Mouse (Mus musculus): ENCODE measurements at regions not wholly inside any gene's neighbourhood (a gene's known extent, or its start where the extent isn't known, plus 50 kb on each side); places are given as distances from the start of the nearest gene placed in this dataset.

- DNase-seq (ENCODE audit: low spot score) (no peak), ATAC-seq (replicated peaks; ENCODE audit: low FRiP score, low TSS enrichment, low read depth) (no peak)
- H3K9ac ChIP-seq (ENCODE audit: low read length): no peak overlapping the region
- H3K4me3 ChIP-seq (ENCODE audit: low read depth, low read length): no peak overlapping the region
- H3K27me3 ChIP-seq (replicated peaks; ENCODE audit: control insufficient read depth, insufficient read depth, low read length): no peaks in the 10 kb centered on the region
- H3K27ac ChIP-seq (ENCODE audit: low read depth): no peak overlapping the region
- no peak overlapping the region for H3K4me2 ChIP-seq (ENCODE audit: low read length)
- WGBS: 92% methylated on average over 2 of the region's 2 CpGs
- H3K4me1 ChIP-seq (replicated peaks; ENCODE audit: control insufficient read depth, insufficient read depth, low read length): no peaks in the 10 kb centered on the region
- H3K36me3 ChIP-seq (ENCODE audit: control insufficient read depth, insufficient read depth, low read length): no peaks in the 10 kb centered on the region
- no peaks in the 10 kb centered on the region for H3K9me3 ChIP-seq (ENCODE audit: control insufficient read depth, low read length)
These were observed 77.4 kb upstream of the Rnf152 start for GRCm38 (mm10) chr1:105433949-105434348.

- no peak overlapping the region for H3K9ac ChIP-seq (ENCODE audit: low read length)
- no peaks in the 10 kb centered on the region for H3K4me1 ChIP-seq (replicated peaks; ENCODE audit: control insufficient read depth, insufficient read depth, low read length)
- ATAC-seq (replicated peaks; ENCODE audit: low FRiP score, low TSS enrichment, low read depth): no peak
- H3K27ac ChIP-seq (ENCODE audit: low read depth): no peak overlapping the region
- H3K9me3 ChIP-seq (ENCODE audit: control insufficient read depth, low read length): no peaks in the 10 kb centered on the region
- H3K36me3 ChIP-seq (ENCODE audit: control insufficient read depth, insufficient read depth, low read length): no peaks in the 10 kb centered on the region
- H3K27me3 ChIP-seq (replicated peaks; ENCODE audit: control insufficient read depth, insufficient read depth, low read length): no peaks in the 10 kb centered on the region
- H3K4me2 ChIP-seq (ENCODE audit: low read length): no peak overlapping the region
- 67% methylated on average over 2 of the region's 2 CpGs for WGBS
- H3K4me3 ChIP-seq (ENCODE audit: low read depth, low read length): no peak overlapping the region
- DNase-seq (ENCODE audit: low spot score): no peak
These were observed 75.3 kb upstream of the Rnf152 start for GRCm38 (mm10) chr1:105431803-105432202.

GRCm38 (mm10) chr1:105430712-105431111, 74.2 kb upstream of the Rnf152 start:
- no peaks in the 10 kb centered on the region for H3K9me3 ChIP-seq (ENCODE audit: control insufficient read depth, low read length)
- ATAC-seq (replicated peaks; ENCODE audit: low FRiP score, low TSS enrichment, low read depth): no peak

GRCm38 (mm10) chr1:105428165-105428564, 71.7 kb upstream of the Rnf152 start:
- H3K27ac ChIP-seq (ENCODE audit: low read depth): peak overlapping the region; percentile 43; the same call in 1 of the 2 replicates
- no peak overlapping the region for H3K9ac ChIP-seq (ENCODE audit: low read length)
- 56% methylated on average over 1 of the region's 1 CpGs for WGBS
- H3K9me3 ChIP-seq (ENCODE audit: control insufficient read depth, low read length): no peaks in the 10 kb centered on the region
- no peak overlapping the region for H3K4me2 ChIP-seq (ENCODE audit: low read length)
- no peak overlapping the region for H3K4me3 ChIP-seq (ENCODE audit: low read depth, low read length)
- no peaks in the 10 kb centered on the region for H3K4me1 ChIP-seq (replicated peaks; ENCODE audit: control insufficient read depth, insufficient read depth, low read length)
- H3K36me3 ChIP-seq (ENCODE audit: control insufficient read depth, insufficient read depth, low read length): no peaks in the 10 kb centered on the region
- no peak for DNase-seq (ENCODE audit: low spot score)
- ATAC-seq (replicated peaks; ENCODE audit: low FRiP score, low TSS enrichment, low read depth): no peak
- H3K27me3 ChIP-seq (replicated peaks; ENCODE audit: control insufficient read depth, insufficient read depth, low read length): no peaks in the 10 kb centered on the region

More at GRCm38 (mm10) chr1:105430712-105431111, 74.2 kb upstream of the Rnf152 start:
- no peak for DNase-seq (ENCODE audit: low spot score)
- no peak overlapping the region for H3K27ac ChIP-seq (ENCODE audit: low read depth)
- H3K4me1 ChIP-seq (replicated peaks; ENCODE audit: control insufficient read depth, insufficient read depth, low read length): no peaks in the 10 kb centered on the region
- H3K27me3 ChIP-seq (replicated peaks; ENCODE audit: control insufficient read depth, insufficient read depth, low read length): no peaks in the 10 kb centered on the region
- no peaks in the 10 kb centered on the region for H3K36me3 ChIP-seq (ENCODE audit: control insufficient read depth, insufficient read depth, low read length)
- H3K4me2 ChIP-seq (ENCODE audit: low read length): no peak overlapping the region
- H3K4me3 ChIP-seq (ENCODE audit: low read depth, low read length): no peak overlapping the region
- H3K9ac ChIP-seq (ENCODE audit: low read length): no peak overlapping the region
- 88% methylated on average over 4 of the region's 4 CpGs for WGBS

GRCm38 (mm10) chr1:105426086-105426485, 69.6 kb upstream of the Rnf152 start:
- no peak overlapping the region for H3K4me3 ChIP-seq (ENCODE audit: low read depth, low read length)
- H3K9me3 ChIP-seq (ENCODE audit: control insufficient read depth, low read length): no peaks in the 10 kb centered on the region
- DNase-seq (ENCODE audit: low spot score) (no peak), ATAC-seq (replicated peaks; ENCODE audit: low FRiP score, low TSS enrichment, low read depth) (no peak)
- no peaks in the 10 kb centered on the region for H3K36me3 ChIP-seq (ENCODE audit: control insufficient read depth, insufficient read depth, low read length)
- H3K4me2 ChIP-seq (ENCODE audit: low read length): no peak overlapping the region
- WGBS: 58% methylated on average over 4 of the region's 4 CpGs
- H3K27me3 ChIP-seq (replicated peaks; ENCODE audit: control insufficient read depth, insufficient read depth, low read length): no peaks in the 10 kb centered on the region
- H3K27ac ChIP-seq (ENCODE audit: low read depth): no peak overlapping the region
- H3K4me1 ChIP-seq (replicated peaks; ENCODE audit: control insufficient read depth, insufficient read depth, low read length): no peaks in the 10 kb centered on the region
- no peak overlapping the region for H3K9ac ChIP-seq (ENCODE audit: low read length)

GRCm38 (mm10) chr1:105423380-105423779, 66.9 kb upstream of the Rnf152 start:
- H3K27ac ChIP-seq (ENCODE audit: low read depth): no peak overlapping the region
- no peak overlapping the region for H3K4me2 ChIP-seq (ENCODE audit: low read length)
- no peak for ATAC-seq (replicated peaks; ENCODE audit: low FRiP score, low TSS enrichment, low read depth)
- no peak overlapping the region for H3K9ac ChIP-seq (ENCODE audit: low read length)
- no peaks in the 10 kb centered on the region for H3K9me3 ChIP-seq (ENCODE audit: control insufficient read depth, low read length)
- H3K4me3 ChIP-seq (ENCODE audit: low read depth, low read length): no peak overlapping the region
- no peaks in the 10 kb centered on the region for H3K36me3 ChIP-seq (ENCODE audit: control insufficient read depth, insufficient read depth, low read length)
- DNase-seq (ENCODE audit: low spot score): no peak
- H3K4me1 ChIP-seq (replicated peaks; ENCODE audit: control insufficient read depth, insufficient read depth, low read length): no peaks in the 10 kb centered on the region
- WGBS: 25% methylated on average over 2 of the region's 2 CpGs
- no peaks in the 10 kb centered on the region for H3K27me3 ChIP-seq (replicated peaks; ENCODE audit: control insufficient read depth, insufficient read depth, low read length)

GRCm38 (mm10) chr1:105422945-105423344, 66.4 kb upstream of the Rnf152 start:
- Histone ChIP-seq H3K4me3 (ENCODE audit: low read depth, low read length) (no peak overlapping the region), H3K27ac (ENCODE audit: low read depth) (no peak overlapping the region), H3K27me3 (replicated peaks; ENCODE audit: control insufficient read depth, insufficient read depth, low read length) (no peaks in the 10 kb centered on the region), H3K9ac (ENCODE audit: low read length) (no peak overlapping the region), H3K9me3 (ENCODE audit: control insufficient read depth, low read length) (no peaks in the 10 kb centered on the region), H3K36me3 (ENCODE audit: control insufficient read depth, insufficient read depth, low read length) (no peaks in the 10 kb centered on the region), H3K4me1 (replicated peaks; ENCODE audit: control insufficient read depth, insufficient read depth, low read length) (no peaks in the 10 kb centered on the region), H3K4me2 (ENCODE audit: low read length) (no peak overlapping the region)
- ATAC-seq (replicated peaks; ENCODE audit: low FRiP score, low TSS enrichment, low read depth) (no peak), DNase-seq (ENCODE audit: low spot score) (no peak)
- 91% methylated on average over 6 of the region's 6 CpGs for WGBS

GRCm38 (mm10) chr1:105420374-105421046, 64.0 kb upstream of the Rnf152 start:
- Histone ChIP-seq H3K4me3 (ENCODE audit: low read depth, low read length) (no peak overlapping the region), H3K27me3 (replicated peaks; ENCODE audit: control insufficient read depth, insufficient read depth, low read length) (no peaks in the 10 kb centered on the region), H3K4me1 (replicated peaks; ENCODE audit: control insufficient read depth, insufficient read depth, low read length) (no peaks in the 10 kb centered on the region), H3K27ac (ENCODE audit: low read depth) (no peak overlapping the region), H3K36me3 (ENCODE audit: control insufficient read depth, insufficient read depth, low read length) (no peaks in the 10 kb centered on the region), H3K4me2 (ENCODE audit: low read length) (no peak overlapping the region), H3K9ac (ENCODE audit: low read length) (no peak overlapping the region), H3K9me3 (ENCODE audit: control insufficient read depth, low read length) (no peaks in the 10 kb centered on the region)
- WGBS: 78% methylated on average over 5 of the region's 5 CpGs
- ATAC-seq (replicated peaks; ENCODE audit: low FRiP score, low TSS enrichment, low read depth) (no peak), DNase-seq (ENCODE audit: low spot score) (no peak)

All from intestine, embryonic 14.5 days (tissue).